Mouse (Mus musculus): ENCODE results near the gene Cript.

GRCm38 (mm10) chr17:87053921-87054320 is 28.6 kb downstream of the Cript start:
- TF ChIP-seq RAD21 (IDR thresholded peaks at IDR 0.05; ENCODE audit: low read depth, low read length), result no peak
- TF ChIP-seq POLR2A (IDR thresholded peaks at IDR 0.05; ENCODE audit: control insufficient read depth in 1 of 2, insufficient read depth in 1 of 2, low read depth in 1 of 2, low read length in 2 of 2, poor library complexity in 1 of 2), result no peak
- no peak for TF ChIP-seq TCF12 (IDR thresholded peaks at IDR 0.05; ENCODE audit: low read depth, low read length)
- no peak for TF ChIP-seq SMC3 (IDR thresholded peaks at IDR 0.05; ENCODE audit: low read depth, low read length)
- no peak for TF ChIP-seq E2F4 (IDR thresholded peaks at IDR 0.05; ENCODE audit: borderline replicate concordance, low read depth, low read length)
- TF ChIP-seq CTCF (IDR thresholded peaks at IDR 0.05 in 2 of 3, conservative IDR thresholded peaks at IDR 0.05 in 1 of 3; ENCODE audit: control insufficient read depth in 1 of 3, insufficient read depth in 1 of 3, low read depth in 2 of 3, low read length in 3 of 3, poor library complexity in 1 of 3, severe bottlenecking in 1 of 3), result no peak
- TF ChIP-seq UBTF (IDR thresholded peaks at IDR 0.05; ENCODE audit: borderline replicate concordance, insufficient read depth, low read depth, low read length), result no peak
- TF ChIP-seq MYB (IDR thresholded peaks at IDR 0.05; ENCODE audit: low read depth, low read length), result no peak
- no peak for TF ChIP-seq EP300 (IDR thresholded peaks at IDR 0.05; ENCODE audit: low read depth in 1 of 2, low read length in 2 of 2)
- TF ChIP-seq NELFE (IDR thresholded peaks at IDR 0.05; ENCODE audit: low read depth, low read length), result no peak
